Mouse (Mus musculus) gastrocnemius, adult 2 months (tissue): ENCODE results near the gene Endog. TPM values are rescaled to one million over a fixed set of nuclear protein-coding genes. Genes with fewer than 3 reads are reported as not detected.

Source experiments
- DNase-seq: peaks from one replicate; pipeline ENCODE4 v3.0.0; 2022
- H3K27ac ChIP-seq: fragments of 200-600 bp; 2 replicates; pipeline ENCODE4 v1.8.1; 2022; ENCODE audit warnings: mild to moderate bottlenecking
- H3K4me3 ChIP-seq: fragments of 200-600 bp; 2 replicates; pipeline ENCODE4 v1.8.1; 2022; ENCODE audit warnings: mild to moderate bottlenecking, moderate library complexity
- CTCF ChIP-seq: fragments of 200-600 bp; IDR thresholded peaks from 2 replicates; pipeline ENCODE4 v1.8.1; 2022; ENCODE audit warnings: antibody characterized with exemption, mild to moderate bottlenecking, moderate library complexity
- intact Hi-C: fragments of 180-260 bp; cut with DNase I; formaldehyde crosslinking; loops from one replicate; pipeline ENCODE4 v1.15.1; 2025
- total RNA-seq, 2 experiments: library from RNA; stranded (reverse); gene quantifications; 2 replicates each; pipeline ENCODE4 v1.2.3; 2021

Gene Endog
- total RNA-seq, 2 experiments from 2014 or later: 50.8 to 67.6 TPM

DNA sequence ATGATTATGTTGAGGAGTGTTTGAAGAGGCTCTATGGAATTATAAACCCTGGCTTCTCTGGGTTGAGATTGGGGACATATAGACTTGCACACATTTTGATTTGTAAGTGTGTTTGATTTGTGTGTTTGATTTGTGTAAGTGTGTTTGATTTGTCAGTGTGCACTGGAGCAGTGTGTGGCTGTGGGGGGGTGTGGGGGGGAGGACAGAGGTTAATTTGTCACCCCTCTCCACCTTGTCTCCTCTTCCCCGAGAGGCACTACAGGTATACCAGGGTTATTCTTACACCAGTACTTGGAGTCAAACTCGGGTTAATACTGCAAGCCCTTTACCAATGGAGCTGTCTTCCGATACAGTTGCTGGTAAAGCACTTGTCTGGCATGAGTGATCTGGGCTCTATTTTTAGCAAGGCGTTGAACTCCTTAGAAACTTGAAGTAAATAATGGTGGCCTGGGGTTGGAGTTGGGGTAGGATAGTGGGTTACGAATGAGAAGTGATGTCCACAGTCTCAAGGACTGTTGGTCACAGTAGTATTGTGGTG, 29.2 kb downstream of the Endog start:
- no peak overlapping the region for H3K4me3 ChIP-seq
- intact Hi-C loops: no loop called here
- no peak for TF ChIP-seq CTCF
- peak overlapping the region; percentile 41 for H3K27ac ChIP-seq
- no peak for DNase-seq

DNA sequence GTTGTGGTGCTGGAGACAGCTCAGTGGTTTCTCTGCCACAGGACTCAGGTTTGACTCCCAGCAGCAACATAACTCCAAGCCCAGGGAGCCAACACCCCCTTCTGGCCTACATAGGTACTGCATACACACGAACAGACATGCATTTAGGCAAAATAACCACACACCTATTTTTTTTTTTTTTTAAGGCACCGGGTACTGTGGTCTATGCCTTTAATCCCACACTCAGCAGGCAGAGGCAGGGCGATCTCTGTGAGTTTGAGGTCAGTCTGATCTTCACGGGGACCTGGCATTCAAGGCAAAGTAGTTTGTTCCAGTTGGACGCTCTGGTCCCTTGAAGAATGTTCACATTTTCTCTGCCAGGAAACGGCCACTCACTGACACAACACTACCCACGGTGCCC, 32.1 kb downstream of the Endog start:
- intact Hi-C loops: no loop called here
- TF ChIP-seq CTCF: peak; percentile 54
- DNase-seq: peak; percentile 17
- peak overlapping the region; percentile 58; the same call in 1 of the 2 replicates for H3K27ac ChIP-seq
- H3K4me3 ChIP-seq: no peak overlapping the region

DNA sequence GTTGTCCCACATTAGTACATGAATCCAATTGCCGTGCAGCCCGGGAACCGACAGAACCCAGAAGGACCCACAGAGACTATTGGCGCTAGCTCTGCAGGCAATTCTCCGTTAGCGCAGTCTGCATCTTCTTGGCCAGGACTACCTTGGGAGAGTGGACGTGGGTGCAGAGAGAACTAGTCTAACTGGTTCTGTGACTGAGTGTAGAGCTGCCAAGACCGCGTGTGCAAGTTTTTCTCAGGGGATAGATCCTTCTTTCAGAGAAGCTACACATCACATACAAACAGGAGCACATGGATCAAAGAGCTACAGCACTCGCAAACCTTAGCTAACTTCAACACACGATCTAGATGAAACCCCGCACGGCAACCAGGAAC, 33.9 kb downstream of the Endog start:
- Histone ChIP-seq H3K4me3 (peak overlapping the region; percentile 94), H3K27ac (peak overlapping the region; percentile 94)
- intact Hi-C loops: loop anchor here (2.0 kb wide), 1 partner anchor 26 kb away; the partner anchor contains the start of gene Spout1
- TF ChIP-seq CTCF: no peak
- DNase-seq: peak; percentile 43

DNA sequence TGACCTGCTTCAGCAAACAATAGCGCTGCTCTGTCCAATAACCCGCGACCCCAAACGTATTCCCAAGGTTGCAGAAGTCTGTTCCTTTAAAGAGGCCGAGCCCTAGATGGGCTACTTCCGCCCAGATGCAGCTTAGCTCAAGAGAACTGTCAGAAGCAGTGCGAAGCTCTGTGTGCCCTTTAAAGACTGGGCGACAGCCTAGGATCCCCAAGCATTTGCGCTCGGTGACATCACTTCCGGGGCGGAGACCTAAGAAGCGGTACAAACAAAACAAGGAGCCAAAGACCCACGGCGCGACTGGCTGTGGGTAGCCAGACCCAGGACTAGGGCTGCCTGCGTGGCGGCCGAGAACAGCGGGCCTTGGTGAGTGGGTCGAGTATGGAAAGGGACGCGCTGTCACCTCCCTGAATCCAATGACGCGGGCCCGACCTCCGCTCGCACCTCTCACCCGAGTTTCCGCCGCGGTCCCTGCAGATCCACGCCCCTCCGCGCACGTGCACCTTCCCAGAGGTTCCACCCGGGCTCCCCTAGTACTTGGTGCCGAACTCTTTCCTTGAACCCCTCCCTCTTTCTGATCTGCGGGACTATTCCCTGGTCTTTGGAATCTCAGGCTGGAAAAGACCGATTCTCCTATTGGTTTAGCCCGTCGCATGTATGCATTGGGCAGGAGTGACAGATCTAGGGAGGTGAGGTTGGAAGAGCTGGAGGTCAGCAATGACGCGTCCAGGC, 34.5 kb downstream of the Endog start, which contains the start of gene Kyat1:
Kyat1 (minus strand) TSS at position 219 of the 729 bp plus-strand sequence.
- peak within 1 kb of the TSS; percentile 94 for H3K27ac ChIP-seq
- intact Hi-C loops: loop anchor here (1.0 to 2.0 kb wide), 2 partner anchors 27 to 32 kb away; partner anchors contain the start of genes Lrrc8a and Spout1
- no peak for TF ChIP-seq CTCF
- peak within 1 kb of the TSS; percentile 94 for H3K4me3 ChIP-seq
- DNase-seq: peak; percentile 96

DNA sequence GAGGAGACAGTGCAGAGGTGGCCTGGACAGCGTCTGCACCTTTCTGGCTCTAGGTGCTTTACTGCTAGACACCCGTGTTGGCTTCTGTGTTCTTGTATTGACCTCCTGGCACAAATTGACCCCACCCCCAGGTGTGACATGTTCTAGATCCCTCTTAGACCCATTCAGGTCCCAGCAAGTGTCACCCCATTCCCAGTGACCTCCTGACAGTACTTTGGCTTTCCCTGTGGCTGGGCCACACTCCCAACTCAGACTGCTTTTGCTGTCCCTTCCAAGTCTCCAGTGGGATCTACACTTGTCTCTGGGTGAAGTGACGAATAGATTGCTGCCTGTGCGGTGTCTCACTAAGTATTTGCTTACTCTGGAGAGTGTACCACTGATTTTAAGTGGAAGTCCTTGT, 36.1 kb downstream of the Endog start:
- DNase-seq: peak; percentile 10
- Histone ChIP-seq H3K27ac (no peak overlapping the region), H3K4me3 (no peak overlapping the region)
- TF ChIP-seq CTCF: no peak
- intact Hi-C loops: no loop called here

DNA sequence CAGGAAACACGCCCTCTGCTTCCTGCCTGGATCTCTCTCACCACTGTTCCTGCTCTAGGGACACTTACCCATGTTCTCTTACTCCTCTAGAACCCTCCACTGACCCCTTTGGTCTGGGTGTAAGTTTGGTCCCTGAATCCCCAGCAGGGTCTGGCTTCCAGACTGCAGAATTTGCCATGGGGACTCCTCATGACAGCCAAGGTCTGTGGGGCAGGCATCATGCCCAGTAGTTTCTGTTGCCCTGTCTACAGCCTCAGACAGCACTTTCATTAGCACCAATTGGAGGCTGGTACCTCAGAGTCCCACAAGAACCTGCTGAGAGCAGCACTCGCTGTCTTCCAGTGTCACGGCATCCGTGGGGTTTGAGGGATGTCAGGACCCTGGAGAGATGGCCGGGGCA, 36.6 kb downstream of the Endog start:
- TF ChIP-seq CTCF: no peak
- H3K4me3 ChIP-seq: no peak overlapping the region
- H3K27ac ChIP-seq: no peak overlapping the region
- intact Hi-C loops: no loop called here
- DNase-seq: peak; percentile 3

DNA sequence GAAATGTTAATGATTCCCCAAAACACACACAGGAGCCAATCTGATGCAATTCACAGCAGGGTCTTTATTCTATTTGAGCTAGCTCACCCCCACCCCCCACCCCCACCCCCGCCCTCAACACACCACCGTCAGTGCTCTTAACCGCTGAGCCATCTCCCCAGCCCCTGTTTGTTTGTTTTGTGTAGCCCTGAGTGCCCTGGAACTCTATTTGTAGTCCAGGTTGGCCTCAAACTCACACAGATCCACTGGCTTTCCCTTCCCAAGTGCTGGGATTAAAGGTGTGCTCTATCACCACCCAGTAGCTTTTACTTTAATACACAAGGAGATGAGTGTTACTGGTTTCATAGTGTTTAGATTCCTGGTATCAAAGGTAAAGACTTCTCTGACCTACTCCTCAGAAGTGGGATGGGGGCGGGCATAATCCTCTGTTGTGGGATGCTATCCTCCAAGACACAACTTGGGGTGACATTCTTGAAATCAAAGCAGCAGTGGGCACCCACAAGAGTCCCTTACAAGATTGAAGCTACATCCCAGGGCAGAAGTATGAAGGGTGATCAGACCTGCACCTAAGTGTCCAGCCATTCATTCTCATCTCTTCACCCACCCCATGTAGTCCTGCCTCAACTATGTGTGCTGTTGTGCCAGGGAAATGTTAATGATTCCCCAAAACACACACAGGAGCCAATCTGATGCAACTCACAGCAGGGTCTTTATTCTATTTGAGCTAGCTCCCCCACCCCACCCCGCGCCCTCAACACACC, 40.3 kb downstream of the Endog start:
- H3K4me3 ChIP-seq: no peak overlapping the region
- peak; percentile 5 for DNase-seq
- intact Hi-C loops: no loop called here
- no peak for TF ChIP-seq CTCF
- H3K27ac ChIP-seq: no peak overlapping the region

DNA sequence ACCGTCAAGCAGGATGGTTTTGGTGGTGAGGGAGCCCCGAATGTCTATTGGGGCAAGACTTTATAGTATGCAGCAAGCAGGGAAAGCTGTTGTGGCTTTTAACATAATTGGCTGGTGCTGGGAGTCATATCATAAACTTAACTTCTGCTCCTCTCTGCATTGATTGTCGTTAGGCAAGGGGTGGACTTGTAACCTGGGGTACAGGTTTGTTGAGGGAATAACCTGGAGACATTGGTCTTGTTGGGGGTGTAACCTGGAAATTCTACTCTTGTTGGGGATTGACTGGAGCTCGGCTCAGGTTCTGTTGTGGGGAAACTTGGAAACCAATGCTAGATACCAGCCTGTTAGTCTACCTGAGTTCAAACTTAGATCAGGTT, 40.9 kb downstream of the Endog start:
- peak; percentile 10 for DNase-seq
- Histone ChIP-seq H3K27ac (no peak overlapping the region), H3K4me3 (no peak overlapping the region)
- no peak for TF ChIP-seq CTCF
- intact Hi-C loops: no loop called here

DNA sequence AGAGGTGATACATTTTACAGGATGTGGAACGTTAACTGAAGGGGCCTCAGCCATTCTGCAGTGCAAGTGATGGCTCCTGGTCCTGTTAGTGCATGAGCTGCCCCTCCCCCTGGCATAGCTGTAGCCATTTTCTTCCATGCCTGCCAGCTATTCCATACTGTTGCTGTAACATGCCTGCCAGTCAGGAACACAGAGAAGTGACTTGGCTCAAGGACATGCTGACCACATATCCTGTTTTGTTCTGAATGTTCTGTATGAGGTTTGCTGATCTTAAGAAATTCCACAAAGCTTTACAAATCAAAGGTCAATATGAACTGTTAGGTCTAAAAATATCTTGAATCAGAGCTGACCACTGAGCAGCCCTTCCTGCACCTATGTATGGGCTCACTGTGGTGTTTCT, 41.7 kb downstream of the Endog start:
- intact Hi-C loops: no loop called here
- no peak for DNase-seq
- H3K27ac ChIP-seq: peak overlapping the region; percentile 12; the same call in 1 of the 2 replicates
- no peak for TF ChIP-seq CTCF
- H3K4me3 ChIP-seq: no peak overlapping the region

DNA sequence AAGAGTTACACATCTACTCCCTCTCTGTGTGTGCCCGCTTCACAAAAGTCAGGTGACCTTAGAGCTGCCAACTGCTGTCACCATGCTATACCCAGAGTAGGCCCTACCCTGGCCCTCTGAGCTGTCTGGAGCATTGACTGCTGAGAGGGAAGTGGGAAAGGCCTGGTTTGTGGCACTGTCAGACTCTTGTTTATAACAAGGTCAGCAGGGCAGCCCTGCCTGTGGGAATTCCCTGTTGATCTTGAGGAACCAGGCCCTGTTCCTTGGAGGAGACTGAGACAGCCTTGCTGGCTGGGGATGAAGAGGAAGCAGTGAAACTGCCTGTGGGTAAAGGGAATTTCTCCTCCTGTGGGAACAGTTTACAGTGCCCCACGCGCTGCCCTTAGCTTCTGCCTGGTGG, 43.5 kb downstream of the Endog start:
- intact Hi-C loops: no loop called here
- no peak overlapping the region for H3K4me3 ChIP-seq
- H3K27ac ChIP-seq: peak overlapping the region; percentile 58
- DNase-seq: peak; percentile 24
- TF ChIP-seq CTCF: no peak

DNA sequence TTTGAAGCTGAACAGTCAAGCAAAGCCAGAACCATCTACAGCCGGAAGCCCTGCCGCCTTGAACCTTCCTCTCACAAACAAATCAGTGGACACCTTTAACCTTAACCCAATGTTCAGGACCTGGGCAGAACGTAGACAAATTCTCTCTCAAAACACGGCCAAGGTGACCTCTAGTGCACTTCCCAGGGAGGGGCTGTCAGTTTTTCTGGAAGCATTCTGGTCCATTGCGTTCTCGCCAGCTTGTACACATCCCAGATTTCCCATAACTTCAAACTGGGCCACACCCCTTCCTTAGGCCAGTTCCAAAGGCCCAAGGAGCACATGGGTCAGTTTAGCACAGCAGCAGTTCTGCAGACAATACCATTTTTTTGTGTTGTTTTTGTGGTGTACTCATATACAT, 44.2 kb downstream of the Endog start:
- Histone ChIP-seq H3K4me3 (no peak overlapping the region), H3K27ac (peak overlapping the region; percentile 58)
- intact Hi-C loops: no loop called here
- peak; percentile 31 for DNase-seq
- TF ChIP-seq CTCF: no peak

DNA sequence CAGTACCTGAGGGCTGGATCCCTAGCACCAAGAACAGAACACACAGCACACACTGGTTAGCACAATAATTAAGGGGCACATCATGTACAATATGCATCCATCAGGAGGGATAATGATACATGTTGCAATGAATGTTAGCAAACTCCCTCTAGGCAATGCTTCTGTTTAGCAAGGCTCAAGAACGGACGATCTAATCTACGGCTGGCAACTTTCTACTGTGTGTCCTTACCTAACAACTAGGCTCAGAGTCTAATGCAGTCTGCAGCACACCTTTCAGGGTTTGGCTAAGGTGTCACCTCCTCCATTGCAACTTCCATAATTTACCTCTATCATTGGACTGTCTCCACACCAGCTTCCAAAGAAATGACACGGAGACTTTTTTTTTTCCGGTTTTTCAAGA, 45.0 kb downstream of the Endog start:
- no peak overlapping the region for H3K27ac ChIP-seq
- H3K4me3 ChIP-seq: no peak overlapping the region
- no peak for DNase-seq
- intact Hi-C loops: no loop called here
- no peak for TF ChIP-seq CTCF

Other genes starting within 250 kb of the Endog start
- gene Gle1, start 236.1 kb upstream of the Endog start, total RNA-seq: 10 to 100 TPM; 23.2 to 28.3 TPM
- gene Sptan1, start 205.9 kb upstream of the Endog start, total RNA-seq: 10 to 100 TPM; 41.8 to 62.1 TPM
- gene Wdr34, start 122.6 kb upstream of the Endog start, total RNA-seq: 1 to 10 TPM; 4.4 to 5.0 TPM
- gene Set, start 114.1 kb upstream of the Endog start, total RNA-seq: 100 to 1,000 TPM in 1 of 2 experiments, 10 to 100 TPM in 1; 93.8 to 110 TPM
- gene Pkn3, start 93.8 kb upstream of the Endog start, total RNA-seq: 1 to 10 TPM; 3.6 to 4.1 TPM
- gene Zdhhc12, start 77.8 kb upstream of the Endog start, total RNA-seq: 1 to 10 TPM; 2.0 to 3.5 TPM
- gene Zer1, start 46.9 kb upstream of the Endog start, total RNA-seq: 10 to 100 TPM; 23.1 to 25.2 TPM
- 10 to 100 TPM; 12.9 to 17.5 TPM for gene Tbc1d13, start 37.7 kb upstream of the Endog start, total RNA-seq
- gene Spout1, start 7.0 kb downstream of the Endog start, total RNA-seq: 1 to 10 TPM; 4.2 to 4.5 TPM
- gene Kyat1, start 34.4 kb downstream of the Endog start, total RNA-seq: 10 to 100 TPM; 23.4 to 30.3 TPM
- gene Lrrc8a, start 66.2 kb downstream of the Endog start, total RNA-seq: 10 to 100 TPM; 19.6 to 37.9 TPM
- 1 to 10 TPM; 1.1 to 1.4 TPM for gene Gm28035, start 69.1 kb downstream of the Endog start, total RNA-seq
- gene Phyhd1, start 94.7 kb downstream of the Endog start, total RNA-seq: 10 to 100 TPM; 27.8 to 34.5 TPM
- 1 to 10 TPM in 1 of 2 experiments, not detected in 1; 1.8 TPM for gene Gm28038, start 109.5 kb downstream of the Endog start, total RNA-seq
- 10 to 100 TPM; 20.2 to 21.0 TPM for gene Dolk, start 114.8 kb downstream of the Endog start, total RNA-seq
- 1 to 10 TPM; 8.4 to 9.9 TPM for gene Nup188, start 114.9 kb downstream of the Endog start, total RNA-seq
- gene Sh3glb2, start 187.8 kb downstream of the Endog start, total RNA-seq: 10 to 100 TPM; 12.7 to 18.8 TPM
- gene Miga2, start 192.7 kb downstream of the Endog start, total RNA-seq: 10 to 100 TPM; 15.5 to 39.0 TPM
- 1 to 10 TPM; 5.3 to 6.1 TPM for gene Dolpp1, start 220.8 kb downstream of the Endog start, total RNA-seq
- 100 to 1,000 TPM; 362 to 422 TPM for gene Crat, start 244.3 kb downstream of the Endog start, total RNA-seq
- 10 to 100 TPM; 48.9 to 86.1 TPM for gene Ptpa, start 244.5 kb downstream of the Endog start, total RNA-seq